Mouse (Mus musculus): ENCODE results near the gene Ssh2.
A peak's percentile ranks its signal among the peaks of the same experiment; 100 is the strongest.

The Ssh2 gene

DNA sequence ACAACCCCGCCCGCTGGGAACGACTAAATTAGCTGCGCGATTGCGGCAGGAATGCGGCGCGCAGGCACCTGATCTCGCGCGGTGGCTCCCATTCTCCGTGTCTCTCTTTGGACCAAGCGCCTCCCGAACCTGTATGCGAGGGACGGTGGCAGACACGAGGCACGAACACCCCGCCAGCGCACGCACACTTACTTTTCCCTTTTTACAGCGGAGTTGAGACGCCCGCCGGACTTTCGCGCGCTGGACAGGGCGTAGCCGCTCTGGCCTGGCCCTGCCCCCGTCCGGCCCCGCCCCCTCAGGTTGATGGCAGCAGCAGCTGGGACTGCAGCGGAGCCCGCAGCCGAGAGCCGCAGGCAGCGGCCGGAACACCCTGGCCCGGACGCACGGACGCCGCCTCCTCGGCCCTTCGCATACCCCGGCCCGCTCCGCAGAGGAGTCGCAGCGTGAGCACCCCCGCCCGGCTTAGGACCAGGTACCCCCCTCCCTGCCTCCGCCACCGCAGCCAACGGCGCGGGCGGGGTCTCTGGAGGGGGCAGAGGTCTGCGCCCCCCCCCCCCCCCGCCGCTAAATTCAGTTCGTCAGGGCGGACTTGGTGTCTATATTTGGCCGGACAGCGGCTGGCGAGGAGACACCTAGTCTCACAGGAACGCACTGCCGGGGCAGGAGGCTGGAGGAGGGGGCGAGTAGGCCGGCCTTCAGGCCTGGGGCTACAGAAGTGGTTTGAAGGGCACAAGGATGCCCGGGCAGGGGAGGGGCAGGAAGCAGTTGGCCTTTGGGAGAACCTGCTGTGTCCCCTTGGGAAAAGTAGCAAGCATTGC, 246.4 kb downstream of the Ssh2 start, which contains the start of gene Coro6:
Gene Coro6 (plus strand): TSS at position 129 of the 818 bp plus-strand sequence.
- DNase-seq (ENCODE audit: low spot score in 2 of 2), result no peak

DNA sequence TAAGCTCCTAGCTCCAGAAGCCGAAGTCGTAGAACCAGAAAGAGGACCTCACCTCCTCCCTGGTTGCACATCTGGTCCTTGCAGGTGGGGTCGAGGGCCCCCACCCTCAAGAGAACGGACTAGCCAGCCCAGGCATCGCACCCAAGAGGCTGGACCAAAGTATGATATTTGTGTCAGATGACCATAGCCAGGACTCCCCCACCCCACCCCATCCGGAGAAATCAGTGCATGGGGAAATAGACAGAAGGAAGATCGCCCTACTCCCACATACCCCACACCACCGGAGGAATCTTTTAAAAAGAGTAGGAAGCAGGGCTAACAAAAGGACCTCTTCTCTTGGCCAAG, 247.0 kb downstream of the Ssh2 start:
- DNase-seq (ENCODE audit: low spot score in 2 of 2), result no peak

DNA sequence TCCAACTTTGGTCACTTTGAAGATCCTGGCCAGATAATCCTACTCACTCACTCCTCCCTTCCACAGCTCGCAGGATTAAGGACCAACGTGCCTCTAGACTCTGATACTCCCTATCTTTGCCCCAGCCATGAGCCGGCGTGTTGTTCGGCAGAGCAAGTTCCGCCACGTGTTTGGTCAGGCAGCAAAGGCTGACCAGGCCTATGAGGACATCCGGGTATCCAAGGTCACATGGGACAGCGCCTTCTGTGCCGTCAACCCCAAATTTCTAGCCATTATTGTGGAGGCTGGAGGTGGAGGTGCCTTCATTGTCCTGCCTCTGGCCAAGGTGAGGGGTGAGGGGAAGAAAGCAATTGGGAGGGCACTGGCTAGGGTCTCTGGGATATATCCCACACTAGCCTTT, 247.7 kb downstream of the Ssh2 start:
- DNase-seq (ENCODE audit: low spot score in 2 of 2), result no peak

DNA sequence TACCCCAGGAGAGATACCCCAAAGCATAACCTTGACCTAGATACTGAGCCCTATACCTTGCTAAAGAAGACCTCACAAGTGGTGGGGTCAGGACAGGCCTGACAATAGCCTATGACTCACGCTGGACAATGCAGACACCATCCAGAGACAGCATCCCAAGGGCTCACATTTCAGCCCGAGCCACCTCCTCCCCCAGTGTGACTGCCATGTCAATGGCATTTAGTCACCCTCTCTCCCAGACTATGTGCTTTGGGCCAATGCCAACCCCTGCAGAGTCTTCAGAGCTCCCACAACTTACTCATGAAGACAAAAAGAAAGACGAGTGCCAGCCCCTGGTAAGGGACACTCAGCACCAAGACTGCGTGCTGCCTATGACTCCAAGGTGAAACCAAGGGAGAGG, 248.6 kb downstream of the Ssh2 start:
- DNase-seq (ENCODE audit: low spot score in 2 of 2), result no peak

DNA sequence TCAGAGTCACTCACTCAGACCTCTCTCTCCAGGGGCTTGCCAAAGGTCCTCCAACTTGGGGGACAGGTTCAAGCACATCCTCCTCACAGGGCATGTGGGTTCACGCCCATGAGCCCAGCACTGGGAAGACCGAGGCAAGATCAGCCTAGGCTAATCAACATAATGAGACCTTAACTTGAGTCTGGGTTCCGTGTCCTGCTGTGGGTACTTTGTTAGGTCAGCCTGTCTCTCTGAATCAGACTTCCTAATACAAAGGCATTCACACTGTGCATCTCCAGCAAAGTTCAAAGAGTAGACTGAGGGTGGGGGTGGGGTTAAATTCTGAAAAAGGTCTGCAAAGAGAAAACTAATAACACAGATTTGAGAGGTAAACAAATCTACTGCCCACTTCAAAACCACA, 249.0 kb downstream of the Ssh2 start:
- DNase-seq (ENCODE audit: low spot score in 2 of 2), result no peak

DNA sequence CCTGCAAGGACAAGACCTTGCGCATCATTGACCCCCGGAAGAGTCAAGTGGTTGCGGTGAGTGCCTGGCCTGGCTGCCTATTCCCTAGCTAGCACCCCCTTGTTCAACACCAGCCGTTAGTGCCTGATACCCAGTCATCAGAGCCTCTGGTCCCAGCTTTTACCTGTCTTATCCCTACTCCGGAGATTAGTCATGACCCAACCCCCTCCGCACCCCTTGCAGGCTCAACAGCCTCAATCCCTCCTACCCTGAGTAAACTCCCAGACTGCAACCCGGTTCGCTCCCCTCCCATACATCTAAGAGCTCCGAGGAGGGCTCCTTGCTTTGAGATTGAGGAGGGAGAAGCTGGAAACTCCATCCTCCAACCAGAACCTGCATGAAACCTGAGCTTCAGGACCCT, 250.5 kb downstream of the Ssh2 start:
- no peak for DNase-seq (ENCODE audit: low spot score in 2 of 2)

DNA sequence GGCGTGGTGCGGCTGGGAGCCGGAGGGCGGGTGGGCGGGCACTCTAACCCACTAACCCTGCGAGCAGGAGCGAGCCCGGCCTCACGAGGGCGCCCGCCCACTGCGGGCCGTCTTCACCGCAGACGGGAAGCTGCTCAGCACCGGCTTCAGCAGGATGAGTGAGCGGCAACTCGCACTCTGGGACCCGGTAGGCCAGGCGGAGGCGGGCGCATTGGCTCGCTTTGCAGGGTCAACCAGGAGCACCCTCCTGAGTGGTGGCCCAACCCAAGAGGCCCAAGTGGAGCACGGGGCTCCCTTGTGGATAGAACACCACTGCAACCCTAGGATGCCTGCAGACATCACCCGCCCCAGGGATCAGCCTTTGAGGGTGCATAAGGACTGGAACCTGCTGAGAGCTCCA, 251.1 kb downstream of the Ssh2 start:
- DNase-seq (ENCODE audit: low spot score in 2 of 2), result peak; percentile 47 to 63

DNA sequence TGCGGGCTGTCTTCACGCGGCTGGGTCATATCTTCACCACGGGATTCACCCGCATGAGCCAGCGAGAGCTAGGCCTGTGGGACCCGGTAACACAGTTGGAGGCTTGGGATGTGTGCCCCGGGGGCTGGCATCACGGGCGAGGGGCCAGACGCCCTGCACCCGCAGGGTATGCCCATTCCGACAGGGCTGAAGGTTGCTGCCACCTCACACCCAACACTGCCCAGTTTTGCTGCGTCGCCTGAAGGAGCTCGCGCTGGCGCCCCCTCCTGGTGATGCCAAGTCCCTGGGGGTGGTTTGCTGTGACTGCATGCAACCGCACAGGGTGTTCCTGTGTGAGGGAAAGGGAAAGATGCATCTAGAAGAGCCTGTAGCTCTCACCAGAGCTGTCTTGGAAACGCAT, 251.7 kb downstream of the Ssh2 start:
- peak; percentile 62 for DNase-seq (ENCODE audit: low spot score in 2 of 2)

DNA sequence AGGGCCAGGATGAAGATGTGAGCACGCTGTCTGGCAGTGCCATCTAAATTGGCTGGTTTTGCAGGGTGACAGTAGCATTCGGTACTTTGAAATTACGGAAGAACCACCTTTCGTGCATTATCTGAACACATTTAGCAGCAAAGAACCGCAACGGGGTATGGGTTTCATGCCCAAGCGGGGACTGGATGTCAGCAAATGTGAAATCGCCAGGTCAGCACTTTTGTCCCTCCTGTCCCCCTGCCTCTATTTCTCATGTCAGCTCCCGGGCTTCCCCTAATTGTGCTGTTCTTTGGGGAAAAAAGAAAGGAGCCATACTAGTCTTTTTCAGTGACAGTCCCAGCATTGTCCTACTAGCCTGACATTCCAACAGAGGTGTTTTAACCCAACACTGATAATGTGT, 252.3 kb downstream of the Ssh2 start:
- no peak for DNase-seq (ENCODE audit: low spot score in 2 of 2)

DNA sequence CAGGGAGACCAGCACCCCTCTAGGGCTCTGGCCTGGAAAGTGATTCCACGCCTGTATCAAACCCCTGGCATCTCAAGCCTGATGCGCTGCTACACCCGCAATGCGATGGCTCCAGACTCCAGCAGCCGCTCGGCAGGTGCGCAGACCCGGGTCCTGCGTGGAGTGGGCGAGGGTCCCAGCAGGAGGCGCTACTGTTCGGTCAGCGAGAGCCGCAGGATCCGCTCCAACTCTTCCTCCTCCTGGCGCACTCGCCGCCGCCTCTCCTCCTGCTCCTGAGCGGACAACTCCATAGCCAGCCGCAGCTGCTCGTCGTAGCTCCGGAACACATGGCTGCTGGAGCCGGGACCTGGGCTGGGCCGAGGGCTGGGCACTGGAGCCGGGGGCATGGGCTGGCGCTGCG, 255.3 kb downstream of the Ssh2 start:
- DNase-seq (ENCODE audit: low spot score in 2 of 2), result no peak

DNA sequence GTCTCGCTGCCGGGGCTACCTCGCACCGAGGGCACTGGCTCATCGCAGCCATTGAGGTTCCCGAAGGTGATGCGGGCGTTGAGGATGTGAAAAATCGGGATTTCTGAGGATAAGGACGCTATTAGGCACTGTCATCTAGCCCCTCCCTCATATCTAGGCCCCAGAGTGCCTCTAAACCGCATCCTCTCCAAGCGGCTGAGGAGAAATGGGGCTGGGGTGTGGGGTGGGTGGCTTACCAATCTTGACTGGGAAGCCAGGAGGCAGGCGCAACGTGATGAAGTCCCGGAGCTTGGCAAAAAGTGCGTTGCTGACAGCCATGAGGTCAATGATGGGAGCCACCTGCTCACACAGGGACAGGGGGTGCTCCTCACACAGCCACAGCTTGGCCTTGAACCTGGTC, 256.7 kb downstream of the Ssh2 start:
- DNase-seq (ENCODE audit: low spot score in 2 of 2), result no peak

DNA sequence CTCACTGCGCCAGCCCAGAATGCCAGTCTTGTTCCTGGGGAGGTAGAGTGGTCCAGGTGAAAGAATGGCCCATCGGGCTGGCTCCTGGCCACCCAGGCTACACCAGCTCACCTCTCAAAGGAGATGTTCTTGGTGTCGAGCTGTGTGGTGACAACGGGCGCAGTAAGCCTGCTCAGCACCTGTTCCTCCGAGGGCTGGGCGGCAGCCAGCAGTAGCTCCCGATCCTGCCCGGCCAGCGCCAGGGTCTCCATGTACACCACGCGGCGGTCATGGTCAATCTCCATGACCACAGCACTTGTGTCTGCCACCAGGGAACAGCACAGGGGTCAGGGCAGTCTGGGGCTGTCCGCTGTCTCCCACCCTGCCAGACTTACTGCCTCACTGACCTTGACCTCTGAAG, 260.1 kb downstream of the Ssh2 start:
- DNase-seq (ENCODE audit: low spot score in 2 of 2), result no peak

DNA sequence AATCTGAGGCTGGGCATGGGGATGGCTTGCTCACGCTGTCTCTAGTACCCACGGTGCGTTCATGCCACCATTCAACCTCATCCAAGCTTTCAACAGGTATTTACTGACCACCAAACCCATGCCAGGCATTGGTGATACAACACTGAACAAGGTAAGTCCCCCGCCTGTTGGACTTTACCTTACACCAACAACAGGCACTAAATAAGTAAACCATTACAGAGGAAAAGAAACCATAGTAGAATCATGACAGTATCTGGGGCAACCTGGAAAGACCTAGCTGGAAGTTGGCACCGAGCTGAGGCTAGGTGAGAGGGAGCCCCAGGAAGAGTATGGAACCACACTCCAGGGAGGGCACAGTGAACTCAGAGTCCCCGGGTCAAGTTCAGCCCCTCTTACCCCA, 260.8 kb downstream of the Ssh2 start:
- no peak for DNase-seq (ENCODE audit: low spot score in 2 of 2)

DNA sequence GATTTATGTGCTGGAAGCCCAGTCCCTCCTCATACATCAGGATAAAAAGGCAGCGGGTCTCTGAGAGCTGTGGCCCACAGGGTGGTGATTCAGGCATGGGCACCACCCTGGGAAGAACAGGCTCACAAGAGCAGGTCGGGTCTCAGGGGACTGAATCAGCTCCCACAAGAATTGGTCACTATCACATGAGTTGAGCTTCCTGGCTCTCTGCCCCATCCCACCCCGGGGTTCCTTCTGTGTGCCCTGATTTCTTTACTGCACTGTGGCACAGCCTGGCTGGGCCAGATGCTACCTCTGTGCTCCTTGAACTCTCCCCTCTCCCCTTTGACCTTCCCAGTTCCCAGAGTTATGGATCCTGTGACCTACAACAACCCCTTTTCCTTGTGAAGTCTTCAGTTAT, 267.0 kb downstream of the Ssh2 start:
- no peak for DNase-seq (ENCODE audit: low spot score in 2 of 2)

DNA sequence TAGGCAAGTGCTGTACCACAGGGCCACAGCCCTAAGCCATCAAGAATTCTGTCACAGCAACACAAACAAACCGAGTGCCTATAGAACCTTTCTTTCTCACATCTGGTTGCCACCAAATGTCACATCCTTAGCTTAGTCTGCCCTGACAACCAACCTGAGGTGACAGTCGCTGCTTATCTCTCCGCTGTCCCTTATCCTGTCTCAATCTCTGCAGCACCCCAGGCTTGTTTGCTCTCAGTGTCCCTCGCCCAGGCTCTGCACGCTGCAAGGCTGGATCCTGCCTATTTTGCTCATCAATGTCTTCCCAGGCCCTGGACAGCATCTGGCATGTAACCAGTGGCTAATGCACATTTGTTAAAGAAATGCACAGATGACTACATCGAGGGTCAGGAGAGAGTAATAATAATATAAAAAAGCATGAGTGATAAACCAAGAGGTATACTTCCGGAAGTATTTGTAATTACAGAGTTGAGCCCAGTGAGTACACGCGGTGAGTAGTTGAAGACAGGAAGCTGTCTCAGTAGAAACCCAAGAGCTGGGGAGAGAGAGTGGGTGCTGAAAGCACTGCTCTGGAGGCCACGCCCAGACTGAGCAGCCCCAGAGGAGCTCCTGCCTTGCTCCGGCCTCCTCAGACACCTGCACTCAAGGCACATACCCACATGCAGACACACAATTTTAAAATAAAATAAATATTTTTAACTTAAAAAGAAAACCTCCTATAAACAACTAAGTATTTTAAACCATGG, 267.6 kb downstream of the Ssh2 start:
- DNase-seq (ENCODE audit: low spot score in 2 of 2), result no peak

DNA sequence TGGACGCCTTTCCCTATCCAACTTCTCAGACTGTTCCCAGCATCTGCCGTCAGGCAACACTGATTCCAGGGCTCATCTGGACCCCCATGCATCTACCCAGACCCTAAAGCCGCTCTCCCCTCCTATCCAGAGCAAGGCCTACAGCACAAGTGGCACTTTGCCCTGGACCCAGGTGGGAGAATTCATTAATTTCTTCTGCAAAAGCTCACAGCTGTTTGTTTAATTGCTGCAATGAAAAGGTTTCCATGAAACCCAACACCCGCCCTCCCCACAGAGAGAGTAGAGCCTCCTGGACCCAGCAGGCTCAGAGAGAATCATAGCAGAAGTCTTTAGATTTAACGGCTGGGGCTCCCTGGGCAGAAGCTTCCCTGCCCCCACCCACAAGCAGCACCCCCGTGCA, 269.1 kb downstream of the Ssh2 start:
- no peak for DNase-seq (ENCODE audit: low spot score in 2 of 2)

DNA sequence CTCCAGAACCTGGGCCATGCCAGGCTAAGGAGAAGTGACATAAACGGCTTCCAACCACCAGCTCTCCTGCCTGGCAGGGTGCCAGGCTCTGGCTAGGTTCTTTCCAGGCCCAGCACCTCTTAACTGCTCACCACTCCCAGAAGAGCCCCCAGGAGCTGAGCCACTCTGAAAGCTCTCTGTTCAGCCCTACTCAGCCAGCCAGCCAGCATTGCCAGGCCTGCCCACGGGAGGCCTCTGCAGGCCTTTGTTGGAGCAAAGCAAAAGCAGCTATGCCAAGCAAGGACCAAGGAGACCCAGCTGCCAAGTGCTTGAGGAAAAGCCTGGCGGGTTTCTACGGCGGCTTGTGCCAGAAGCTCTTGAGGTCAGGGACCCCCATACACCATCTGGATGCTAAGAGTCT, 270.7 kb downstream of the Ssh2 start:
- no peak for DNase-seq (ENCODE audit: low spot score in 2 of 2)

DNA sequence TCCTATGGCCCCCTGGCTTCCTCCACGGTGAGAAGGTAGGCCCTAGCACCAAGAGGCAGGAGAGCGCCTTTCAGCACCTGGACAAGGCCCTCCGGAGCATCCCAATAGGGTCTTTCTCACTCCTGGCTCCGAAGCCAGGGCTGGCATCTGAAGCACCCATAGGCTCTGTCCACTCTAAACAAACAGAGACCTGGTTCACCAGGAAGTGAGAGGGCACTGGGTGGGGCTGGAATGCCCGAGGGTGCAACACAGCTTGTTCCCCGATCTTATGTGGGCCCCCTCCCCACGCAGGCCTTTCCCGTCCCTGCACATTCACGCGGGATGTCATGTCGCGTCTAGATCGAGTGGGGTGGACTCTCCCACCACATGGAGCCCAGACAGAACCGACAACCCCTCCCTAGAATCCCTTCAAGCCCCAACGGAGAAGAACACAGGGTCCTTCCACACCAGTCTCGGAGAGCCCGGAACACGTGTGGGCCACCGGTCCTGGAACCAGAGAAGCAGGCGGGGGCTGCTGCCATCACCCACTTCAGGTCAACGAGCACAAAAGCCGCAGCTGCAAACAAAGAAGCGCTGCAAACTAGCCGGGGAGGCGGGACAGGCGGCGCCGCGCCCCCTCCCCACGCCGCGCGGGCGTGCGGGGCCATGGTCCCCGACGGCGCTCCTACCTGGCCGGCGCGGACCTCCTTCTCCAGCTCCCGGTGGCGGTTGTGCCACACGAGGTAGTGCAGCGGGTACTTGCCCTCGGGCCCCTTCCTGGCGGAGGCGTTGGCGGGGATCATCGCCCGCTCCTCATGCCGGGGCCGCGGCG, 272.9 kb downstream of the Ssh2 start:
- no peak for DNase-seq (ENCODE audit: low spot score in 2 of 2)

DNA sequence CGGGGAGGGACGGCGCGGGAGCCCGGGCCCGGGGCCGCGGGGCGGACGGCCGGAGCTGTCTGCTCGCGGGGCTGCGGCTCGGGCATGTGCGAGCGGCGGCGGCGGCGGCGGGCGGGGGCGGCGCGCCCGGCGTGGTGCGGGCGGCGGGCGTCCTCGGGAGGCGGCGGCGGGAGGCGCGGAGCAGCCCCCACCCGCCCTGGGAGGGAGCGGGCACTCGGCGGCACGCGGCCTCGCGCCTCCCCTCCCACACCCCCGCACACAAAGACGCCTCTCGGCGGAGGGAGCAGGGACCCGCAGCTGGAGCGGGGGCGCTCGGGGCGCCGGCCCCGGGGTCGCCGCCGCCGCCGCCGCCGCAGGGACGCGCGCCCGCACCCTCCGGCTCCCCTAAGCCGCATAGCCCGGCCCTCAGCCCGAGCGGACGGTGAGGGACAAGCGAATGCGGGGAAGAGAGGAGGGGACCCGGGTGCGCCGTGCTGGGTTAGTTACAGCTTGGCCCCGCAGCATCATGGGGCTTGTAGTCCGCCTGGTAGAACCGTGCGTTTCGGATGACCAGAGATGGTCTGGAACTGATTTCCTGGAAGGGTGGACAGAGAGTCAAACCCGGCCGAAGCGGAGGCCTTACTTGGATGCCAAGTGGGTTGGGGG, 273.6 kb downstream of the Ssh2 start, which contains the start of gene Ankrd13b:
Gene Ankrd13b (minus strand): TSS at position 88 of the 645 bp plus-strand sequence.
- peak; percentile 53 to 65 for DNase-seq (ENCODE audit: low spot score in 2 of 2)

DNA sequence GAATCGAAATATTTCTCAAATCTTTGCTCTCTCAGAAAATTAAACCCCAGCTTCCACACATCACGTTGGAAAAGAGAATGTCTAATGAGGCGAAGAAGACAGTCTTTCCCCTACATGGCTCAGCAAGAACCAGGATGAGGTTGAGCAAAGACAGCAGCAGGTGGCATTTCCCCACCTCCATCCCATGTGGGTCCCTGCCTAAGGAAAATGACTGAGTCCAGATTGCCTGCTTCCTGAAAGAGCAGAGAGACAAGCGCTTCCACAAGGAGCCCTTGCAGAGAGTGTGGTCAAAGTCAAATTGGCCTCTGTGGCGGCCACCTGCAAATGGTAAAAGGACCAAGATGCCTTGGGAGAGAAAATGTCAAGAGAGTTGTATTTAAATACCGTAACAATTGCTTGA, 274.4 kb downstream of the Ssh2 start:
- DNase-seq (ENCODE audit: low spot score in 2 of 2), result no peak

DNA sequence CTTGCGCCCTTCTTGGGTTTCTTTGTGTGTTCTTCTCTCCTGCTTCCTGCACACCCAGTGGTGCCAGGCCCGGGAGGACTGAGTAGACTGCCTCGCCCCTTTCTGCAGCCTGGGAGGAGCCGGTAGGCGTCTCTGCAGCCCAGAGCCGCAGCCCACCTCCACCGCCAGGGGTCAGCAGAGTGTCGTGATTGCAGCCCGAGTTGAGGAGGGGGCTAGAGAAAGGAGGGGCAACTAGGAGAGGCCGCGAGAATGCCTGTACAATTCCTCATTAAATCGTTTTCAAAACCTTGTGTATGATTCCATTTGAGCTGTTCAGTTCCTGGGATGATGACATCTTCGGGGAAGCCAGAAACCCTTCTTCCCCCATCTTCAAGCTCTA, 275.0 kb downstream of the Ssh2 start:
- DNase-seq (ENCODE audit: low spot score in 2 of 2), result peak; percentile 80 to 85
